Mouse (Mus musculus): ENCODE results near the gene Senp5. TPM values are rescaled to one million over a fixed set of nuclear protein-coding genes. Genes with fewer than 3 reads are reported as not detected.
A peak's percentile ranks its signal among the peaks of the same experiment; 100 is the strongest.

Gene Senp5
- 15.5 and 16.1 TPM in 2 replicates for polyA plus RNA-seq (2015; fragmentation: Nextera tagmentation; extraction: Ambion mirVana)

- H3K4me2 ChIP-seq, result peak within 1 kb of the TSS; percentile 90
- no peaks in the 10 kb centered on the region for H3K36me3 ChIP-seq
- peaks cover 25% of the 10 kb centered on the region for H3K4me1 ChIP-seq
- no peaks in the 10 kb centered on the region for H3K27me3 ChIP-seq (replicated peaks)
- H3K9me3 ChIP-seq (replicated peaks), result no peaks in the 10 kb centered on the region
- peak; percentile 95 for ATAC-seq (ENCODE audit: low FRiP score)
- peak within 1 kb of the TSS; percentile 97 for H3K4me3 ChIP-seq (replicated peaks)
- peak within 1 kb of the TSS; percentile 77 for H3K27ac ChIP-seq (replicated peaks)
- peak within 1 kb of the TSS; percentile 94 for H3K9ac ChIP-seq (replicated peaks)
- 1% methylated on average over 64 of the region's 66 CpGs for WGBS
These were observed at the start of gene Senp5 for GRCm38 (mm10) chr16:32002509-32003477. Gene Senp5 (minus strand): TSS chr16:32003287.

- WGBS, result 95% methylated on average over 4 of the region's 4 CpGs
- Histone ChIP-seq H3K4me3 (replicated peaks) (no peak overlapping the region), H3K4me1 (no peaks in the 10 kb centered on the region), H3K9ac (replicated peaks) (no peak overlapping the region), H3K4me2 (no peak overlapping the region), H3K27me3 (replicated peaks) (no peaks in the 10 kb centered on the region), H3K27ac (replicated peaks) (no peak overlapping the region), H3K9me3 (replicated peaks) (no peaks in the 10 kb centered on the region), H3K36me3 (peaks cover 58% of the 10 kb centered on the region)
- ATAC-seq (ENCODE audit: low FRiP score), result no peak
These were observed 39.3 kb upstream of the Senp5 start for GRCm38 (mm10) chr16:32042367-32042766.

- H3K9ac ChIP-seq (replicated peaks), result no peak overlapping the region
- peaks cover 48% of the 10 kb centered on the region for H3K36me3 ChIP-seq
- H3K4me3 ChIP-seq (replicated peaks), result no peak overlapping the region
- no peak overlapping the region for H3K4me2 ChIP-seq
- H3K27me3 ChIP-seq (replicated peaks), result no peaks in the 10 kb centered on the region
- no peaks in the 10 kb centered on the region for H3K9me3 ChIP-seq (replicated peaks)
- no peak for ATAC-seq (ENCODE audit: low FRiP score)
- no peaks in the 10 kb centered on the region for H3K4me1 ChIP-seq
- 91% methylated on average over 9 of the region's 9 CpGs for WGBS
- H3K27ac ChIP-seq (replicated peaks), result no peak overlapping the region
These were observed 16.6 kb upstream of the Senp5 start for GRCm38 (mm10) chr16:32019678-32020077.

GRCm38 (mm10) chr16:32010330-32010729, 7.2 kb upstream of the Senp5 start:
- no peak for ATAC-seq (ENCODE audit: low FRiP score)
- H3K4me1 ChIP-seq, result no peaks in the 10 kb centered on the region
- no peaks in the 10 kb centered on the region for H3K27me3 ChIP-seq (replicated peaks)
- no peak overlapping the region for H3K27ac ChIP-seq (replicated peaks)
- H3K9ac ChIP-seq (replicated peaks), result no peak overlapping the region
- H3K4me2 ChIP-seq, result no peak overlapping the region
- peaks cover 6% of the 10 kb centered on the region; the same call in 1 of the 2 replicates for H3K36me3 ChIP-seq
- H3K9me3 ChIP-seq (replicated peaks), result no peaks in the 10 kb centered on the region
- no peak overlapping the region for H3K4me3 ChIP-seq (replicated peaks)
- 82% methylated on average over 4 of the region's 4 CpGs for WGBS

- Histone ChIP-seq H3K4me3 (replicated peaks) (no peak overlapping the region), H3K9me3 (replicated peaks) (no peaks in the 10 kb centered on the region), H3K9ac (replicated peaks) (no peak overlapping the region), H3K27ac (replicated peaks) (no peak overlapping the region), H3K4me2 (no peak overlapping the region), H3K36me3 (peaks cover 6% of the 10 kb centered on the region; the same call in 1 of the 2 replicates), H3K27me3 (replicated peaks) (no peaks in the 10 kb centered on the region), H3K4me1 (no peaks in the 10 kb centered on the region)
- no peak for ATAC-seq (ENCODE audit: low FRiP score)
- 51% methylated on average over 5 of the region's 5 CpGs for WGBS
These were observed 6.8 kb upstream of the Senp5 start for GRCm38 (mm10) chr16:32009913-32010312.

- no peak overlapping the region for H3K9ac ChIP-seq (replicated peaks)
- H3K27me3 ChIP-seq (replicated peaks), result no peaks in the 10 kb centered on the region
- 73% methylated on average over 10 of the region's 10 CpGs for WGBS
- H3K9me3 ChIP-seq (replicated peaks), result no peaks in the 10 kb centered on the region
- H3K36me3 ChIP-seq, result peaks cover 6% of the 10 kb centered on the region; the same call in 1 of the 2 replicates
- no peak overlapping the region for H3K27ac ChIP-seq (replicated peaks)
- H3K4me2 ChIP-seq, result no peak overlapping the region
- H3K4me3 ChIP-seq (replicated peaks), result no peak overlapping the region
- peaks cover 1% of the 10 kb centered on the region for H3K4me1 ChIP-seq
- no peak for ATAC-seq (ENCODE audit: low FRiP score)
These were observed 5.6 kb upstream of the Senp5 start for GRCm38 (mm10) chr16:32008529-32009293.

GRCm38 (mm10) chr16:32004731-32005130, 1.6 kb upstream of the Senp5 start:
- no peak for ATAC-seq (ENCODE audit: low FRiP score)
- no peak overlapping the region for H3K27ac ChIP-seq (replicated peaks)
- WGBS, result 91% methylated on average over 3 of the region's 3 CpGs
- no peaks in the 10 kb centered on the region for H3K9me3 ChIP-seq (replicated peaks)
- H3K4me3 ChIP-seq (replicated peaks), result no peak overlapping the region
- H3K4me1 ChIP-seq, result peaks cover 25% of the 10 kb centered on the region
- H3K9ac ChIP-seq (replicated peaks), result no peak overlapping the region
- no peaks in the 10 kb centered on the region for H3K27me3 ChIP-seq (replicated peaks)
- no peaks in the 10 kb centered on the region for H3K36me3 ChIP-seq
- no peak overlapping the region for H3K4me2 ChIP-seq

GRCm38 (mm10) chr16:31996371-31996770, 6.7 kb downstream of the Senp5 start:
- ATAC-seq (ENCODE audit: low FRiP score), result no peak
- WGBS, result 88% methylated on average over 5 of the region's 5 CpGs
- Histone ChIP-seq H3K9ac (replicated peaks) (no peak overlapping the region), H3K36me3 (peaks cover 12% of the 10 kb centered on the region; the same call in 1 of the 2 replicates), H3K4me2 (no peak overlapping the region), H3K9me3 (replicated peaks) (no peaks in the 10 kb centered on the region), H3K27me3 (replicated peaks) (no peaks in the 10 kb centered on the region), H3K27ac (replicated peaks) (no peak overlapping the region), H3K4me3 (replicated peaks) (no peak overlapping the region), H3K4me1 (peaks cover 8% of the 10 kb centered on the region)

- Histone ChIP-seq H3K27me3 (replicated peaks) (no peaks in the 10 kb centered on the region), H3K4me2 (no peak overlapping the region), H3K36me3 (peaks cover 25% of the 10 kb centered on the region), H3K4me3 (replicated peaks) (no peak overlapping the region), H3K4me1 (no peaks in the 10 kb centered on the region), H3K9ac (replicated peaks) (no peak overlapping the region), H3K27ac (replicated peaks) (no peak overlapping the region), H3K9me3 (replicated peaks) (no peaks in the 10 kb centered on the region)
- ATAC-seq (ENCODE audit: low FRiP score), result no peak
These were observed 9.1 kb downstream of the Senp5 start for GRCm38 (mm10) chr16:31993946-31994345.

GRCm38 (mm10) chr16:31993195-31993594, 9.9 kb downstream of the Senp5 start:
- Histone ChIP-seq H3K4me1 (no peaks in the 10 kb centered on the region), H3K27ac (replicated peaks) (no peak overlapping the region), H3K4me3 (replicated peaks) (no peak overlapping the region), H3K9me3 (replicated peaks) (no peaks in the 10 kb centered on the region), H3K27me3 (replicated peaks) (no peaks in the 10 kb centered on the region), H3K36me3 (peaks cover 30% of the 10 kb centered on the region), H3K4me2 (no peak overlapping the region), H3K9ac (replicated peaks) (no peak overlapping the region)
- ATAC-seq (ENCODE audit: low FRiP score), result no peak
- 95% methylated on average over 4 of the region's 4 CpGs for WGBS

GRCm38 (mm10) chr16:31992039-31992438, 11.0 kb downstream of the Senp5 start:
- H3K27me3 ChIP-seq (replicated peaks), result no peaks in the 10 kb centered on the region
- H3K4me1 ChIP-seq, result no peaks in the 10 kb centered on the region
- ATAC-seq (ENCODE audit: low FRiP score), result no peak
- WGBS, result 57% methylated on average over 1 of the region's 1 CpGs
- no peak overlapping the region for H3K9ac ChIP-seq (replicated peaks)
- no peak overlapping the region for H3K4me2 ChIP-seq
- peaks cover 35% of the 10 kb centered on the region for H3K36me3 ChIP-seq
- no peak overlapping the region for H3K4me3 ChIP-seq (replicated peaks)
- H3K27ac ChIP-seq (replicated peaks), result no peak overlapping the region
- no peaks in the 10 kb centered on the region for H3K9me3 ChIP-seq (replicated peaks)
